In genomic region chr7:139218641-139219415, GRCm38 (mm10) we compare ENCODE assay signal across 10 mouse cellular contexts. TPM values are rescaled to one million over a fixed set of nuclear protein-coding genes. Genes with fewer than 3 reads are reported as not detected.
DNase-seq lines count a peak whose midpoint lies in the region; ATAC-seq and TF ChIP-seq lines count a peak whose summit lies in the region.
"Had no signal": no experiment of that assay in that cellular context is flagged by ENCODE, and none has a peak within 500 bp of the region (broad histone marks: within the 10 kb centered on the region; RNA-seq: fewer than 3 reads in every experiment).

No protein-coding gene starts in this region.

- intact Hi-C loops in left cerebral cortex, postnatal 4 days (cut with DNase I) = no loop called here
- intact Hi-C loops in left cerebral cortex, adult 2 months (cut with DNase I) = no loop called here

- no peak for TF ChIP-seq CTCF in left cerebral cortex, adult 2 months (IDR thresholded peaks at IDR 0.05)

- DNase-seq in left cerebral cortex, postnatal 4 days = peak; percentile 61
- no peak for DNase-seq in left cerebral cortex, adult 2 months (ENCODE audit: extremely low spot score in 1 of 2, low spot score in 2 of 2)
- DNase-seq in NIH3T3 (ENCODE audit: low read depth) = peak; percentile 48
- DNase-seq in cerebellum, postnatal 36 days = peak; percentile 21 to 28
- peak; percentile 40 to 53 for DNase-seq in kidney, adult 8-10 months
- DNase-seq in embryo, embryonic 9.5 days (ENCODE audit: extremely low spot score) = no peak
- DNase-seq in right cerebral cortex, postnatal 4 days = no peak

- no peak overlapping the region for H3K27ac ChIP-seq in left cerebral cortex, adult 2 months
- H3K27ac ChIP-seq: limb, embryonic 13.5 days had no signal

- no peak overlapping the region for H3K4me3 ChIP-seq in left cerebral cortex, adult 2 months
- H3K4me3 ChIP-seq: limb, embryonic 13.5 days had no signal

- ATAC-seq in CD4-positive, CD25-positive, alpha-beta regulatory T cell, adult 4 months = no peak

RNA-seq across cellular contexts. Expression of gene Stk32c, which starts 5.7 kb away (rescaled TPM):
- 10 to 100 TPM; 53.9 to 59.5 TPM for total RNA-seq in left cerebral cortex, postnatal 4 days (2021)
- total RNA-seq in left cerebral cortex, adult 2 months (2021) = 100 to 1,000 TPM; 159 to 167 TPM
- under 1 TPM in 1 of 2 experiments, not detected in 1; 0.43 TPM for polyA plus RNA-seq in CD4-positive, CD25-positive, alpha-beta regulatory T cell, adult 4 months (2017; shearing (Covaris generic))
- total RNA-seq: MEL had no signal

RNA-seq across cellular contexts. Expression of gene Lrrc27, which starts 6.0 kb away (rescaled TPM):
- 1 to 10 TPM; 5.4 to 6.5 TPM for total RNA-seq in left cerebral cortex, postnatal 4 days (2021)
- 1 to 10 TPM; 8.1 to 8.2 TPM for total RNA-seq in left cerebral cortex, adult 2 months (2021)
- 1 to 10 TPM; 4.4 to 4.8 TPM for polyA plus RNA-seq in CD4-positive, CD25-positive, alpha-beta regulatory T cell, adult 4 months (2017; shearing (Covaris generic))

RNA-seq across cellular contexts. Expression of gene Pwwp2b, which starts 29.5 kb away (rescaled TPM):
- total RNA-seq in left cerebral cortex, postnatal 4 days (2021) = 1 to 10 TPM; 6.2 to 6.7 TPM
- total RNA-seq in left cerebral cortex, adult 2 months (2021) = 10 to 100 TPM; 10.2 to 12.2 TPM
- 1 to 10 TPM; 2.0 to 5.6 TPM for polyA plus RNA-seq in CD4-positive, CD25-positive, alpha-beta regulatory T cell, adult 4 months (2017; shearing (Covaris generic))

Comparison
In these comparisons a context has a peak if more than half of its experiments do, and no peak if none do; other contexts are left out.
1. DNase-seq: peak in left cerebral cortex, postnatal 4 days (single experiment), NIH3T3 (single experiment), cerebellum, postnatal 36 days (2 of 2) and kidney, adult 8-10 months (2 of 2); none in left cerebral cortex, adult 2 months (0 of 2), embryo, embryonic 9.5 days (single experiment) and right cerebral cortex, postnatal 4 days (single experiment).